Mouse (Mus musculus): Measurements from ENCODE around the gene Dusp1. TPM values are rescaled to one million over a fixed set of nuclear protein-coding genes. Genes with fewer than 3 reads are reported as not detected.

Gene Dusp1
- polyA plus RNA-seq, 1 experiment from 2014 or later: 34.6 TPM

GRCm38 (mm10) chr17:26572265-26572664 lies 10.3 kb upstream of the Dusp1 start:
- WGBS: 89% methylated on average over 11 of the region's 11 CpGs
- Histone ChIP-seq H3K27me3 (no peaks in the 10 kb centered on the region), H3K9me3 (no peaks in the 10 kb centered on the region), H3K9ac (no peak overlapping the region), H3K4me3 (no peak overlapping the region), H3K27ac (replicated peaks) (no peak overlapping the region), H3K4me1 (replicated peaks) (peaks cover 7% of the 10 kb centered on the region; the same call in 1 of the 2 replicates), H3K4me2 (no peak overlapping the region), H3K36me3 (peaks cover 21% of the 10 kb centered on the region)
- no peak for ATAC-seq (ENCODE audit: low FRiP score, low read depth)

GRCm38 (mm10) chr17:26571377-26571776 lies 9.4 kb upstream of the Dusp1 start:
- Histone ChIP-seq H3K27ac (replicated peaks) (no peak overlapping the region), H3K4me3 (no peak overlapping the region), H3K9ac (no peak overlapping the region), H3K36me3 (peaks cover 21% of the 10 kb centered on the region), H3K4me2 (no peak overlapping the region), H3K9me3 (no peaks in the 10 kb centered on the region), H3K4me1 (replicated peaks) (peaks cover 7% of the 10 kb centered on the region; the same call in 1 of the 2 replicates), H3K27me3 (no peaks in the 10 kb centered on the region)
- no peak for ATAC-seq (ENCODE audit: low FRiP score, low read depth)
- WGBS: 87% methylated on average over 3 of the region's 3 CpGs

DNA sequence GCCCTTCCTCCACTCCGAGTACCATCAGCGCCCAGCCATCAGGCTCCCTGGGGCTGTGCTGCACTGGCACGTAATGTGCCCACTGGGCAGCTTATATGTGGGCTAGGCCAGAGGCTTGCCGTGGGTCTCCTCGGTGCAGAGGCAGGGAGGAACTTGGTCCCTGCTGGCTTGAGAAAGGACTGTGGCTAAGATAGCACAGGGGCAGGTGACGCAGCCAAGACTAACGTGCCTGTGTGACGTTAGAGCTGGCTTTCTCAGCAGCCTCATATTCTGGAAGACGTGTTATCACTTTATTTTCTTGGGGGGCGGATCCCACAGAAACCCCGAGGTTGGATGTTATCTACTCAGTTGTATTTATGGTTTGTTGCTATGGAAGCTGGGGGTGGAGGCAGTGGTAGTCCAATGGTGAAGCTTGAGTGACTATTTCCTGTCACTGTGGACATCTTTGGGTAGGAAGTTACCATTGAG lies 8.8 kb upstream of the Dusp1 start:
- no peak overlapping the region for H3K9ac ChIP-seq
- H3K4me1 ChIP-seq (replicated peaks): peaks cover 7% of the 10 kb centered on the region; the same call in 1 of the 2 replicates
- no peak for ATAC-seq (ENCODE audit: low FRiP score, low read depth)
- H3K27me3 ChIP-seq: no peaks in the 10 kb centered on the region
- H3K4me2 ChIP-seq: no peak overlapping the region
- H3K36me3 ChIP-seq: peaks cover 21% of the 10 kb centered on the region
- H3K27ac ChIP-seq (replicated peaks): no peak overlapping the region
- WGBS: 93% methylated on average over 11 of the region's 11 CpGs
- H3K4me3 ChIP-seq: no peak overlapping the region
- no peaks in the 10 kb centered on the region for H3K9me3 ChIP-seq

GRCm38 (mm10) chr17:26569594-26570350 lies 7.8 kb upstream of the Dusp1 start:
- ATAC-seq (ENCODE audit: low FRiP score, low read depth): no peak
- Histone ChIP-seq H3K27ac (replicated peaks) (no peak overlapping the region), H3K4me2 (no peak overlapping the region), H3K27me3 (no peaks in the 10 kb centered on the region), H3K36me3 (peaks cover 25% of the 10 kb centered on the region), H3K9me3 (no peaks in the 10 kb centered on the region), H3K9ac (no peak overlapping the region), H3K4me3 (no peak overlapping the region), H3K4me1 (replicated peaks) (peaks cover 7% of the 10 kb centered on the region; the same call in 1 of the 2 replicates)
- 84% methylated on average over 4 of the region's 4 CpGs for WGBS

- H3K9ac ChIP-seq: no peak overlapping the region
- H3K27ac ChIP-seq (replicated peaks): no peak overlapping the region
- ATAC-seq (ENCODE audit: low FRiP score, low read depth): no peak
- no peaks in the 10 kb centered on the region for H3K9me3 ChIP-seq
- no peak overlapping the region for H3K4me3 ChIP-seq
- peaks cover 36% of the 10 kb centered on the region for H3K36me3 ChIP-seq
- no peaks in the 10 kb centered on the region for H3K27me3 ChIP-seq
- peaks cover 16% of the 10 kb centered on the region for H3K4me1 ChIP-seq (replicated peaks)
- H3K4me2 ChIP-seq: no peak overlapping the region
- WGBS: 92% methylated on average over 4 of the region's 4 CpGs
Observed at GRCm38 (mm10) chr17:26567818-26568173, 5.9 kb upstream of the Dusp1 start.

GRCm38 (mm10) chr17:26567142-26567817 lies 5.4 kb upstream of the Dusp1 start:
- H3K27me3 ChIP-seq: no peaks in the 10 kb centered on the region
- no peak overlapping the region for H3K4me2 ChIP-seq
- peaks cover 21% of the 10 kb centered on the region for H3K4me1 ChIP-seq (replicated peaks)
- H3K27ac ChIP-seq (replicated peaks): no peak overlapping the region
- no peaks in the 10 kb centered on the region for H3K9me3 ChIP-seq
- peaks cover 36% of the 10 kb centered on the region for H3K36me3 ChIP-seq
- 85% methylated on average over 8 of the region's 8 CpGs for WGBS
- no peak overlapping the region for H3K9ac ChIP-seq
- ATAC-seq (ENCODE audit: low FRiP score, low read depth): no peak
- no peak overlapping the region for H3K4me3 ChIP-seq

GRCm38 (mm10) chr17:26564439-26564838 lies 2.5 kb upstream of the Dusp1 start:
- Histone ChIP-seq H3K4me2 (no peak overlapping the region), H3K4me1 (replicated peaks) (peaks cover 34% of the 10 kb centered on the region), H3K9me3 (no peaks in the 10 kb centered on the region), H3K4me3 (no peak overlapping the region), H3K9ac (no peak overlapping the region), H3K36me3 (peaks cover 30% of the 10 kb centered on the region), H3K27ac (replicated peaks) (no peak overlapping the region), H3K27me3 (no peaks in the 10 kb centered on the region)
- 60% methylated on average over 9 of the region's 9 CpGs for WGBS
- no peak for ATAC-seq (ENCODE audit: low FRiP score, low read depth)

DNA sequence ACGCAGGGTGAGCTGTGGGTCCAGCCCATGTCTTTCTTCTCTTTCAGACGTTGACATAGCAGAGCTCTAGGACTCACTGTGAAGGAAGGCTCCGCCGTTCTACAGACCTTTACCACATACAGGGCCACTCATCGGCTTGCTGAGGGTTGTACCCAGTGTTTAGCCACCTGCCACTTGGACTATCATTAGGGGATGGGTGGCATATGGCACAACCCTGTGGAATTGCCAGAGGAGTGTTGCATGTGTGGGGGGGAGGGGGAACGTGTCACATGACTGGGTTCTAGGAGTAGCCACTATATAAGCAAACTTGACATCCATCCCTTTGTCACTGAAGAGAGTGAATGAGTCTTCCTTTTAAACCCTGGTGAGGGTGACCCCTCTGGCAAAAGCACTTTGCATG lies 1.5 kb upstream of the Dusp1 start:
- no peaks in the 10 kb centered on the region for H3K27me3 ChIP-seq
- ATAC-seq (ENCODE audit: low FRiP score, low read depth): no peak
- no peak overlapping the region for H3K4me3 ChIP-seq
- H3K4me1 ChIP-seq (replicated peaks): peaks cover 34% of the 10 kb centered on the region
- H3K4me2 ChIP-seq: no peak overlapping the region
- no peak overlapping the region for H3K9ac ChIP-seq
- WGBS: 79% methylated on average over 6 of the region's 6 CpGs
- peaks cover 22% of the 10 kb centered on the region for H3K36me3 ChIP-seq
- no peak overlapping the region for H3K27ac ChIP-seq (replicated peaks)
- no peaks in the 10 kb centered on the region for H3K9me3 ChIP-seq

DNA sequence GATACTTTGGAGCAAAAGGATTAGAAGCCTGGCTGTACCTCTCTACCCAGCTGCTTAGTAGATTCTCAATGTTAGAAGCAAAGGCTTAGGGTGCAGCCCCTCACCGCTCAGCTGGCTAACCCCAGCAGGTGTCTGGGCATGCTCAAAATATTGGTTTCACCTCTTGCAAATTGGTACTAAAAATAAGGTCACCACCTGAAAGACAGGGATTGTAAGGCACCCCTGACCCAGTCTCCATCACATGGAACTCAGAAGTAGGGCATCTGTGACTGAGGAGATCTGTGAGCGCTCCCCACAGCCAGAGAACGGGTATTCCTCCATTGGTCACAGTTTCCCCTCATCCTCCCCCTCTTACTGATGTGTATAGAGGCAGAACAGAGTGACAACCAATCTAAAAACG lies 364 bp upstream of the Dusp1 start:
- H3K9me3 ChIP-seq: no peaks in the 10 kb centered on the region
- H3K9ac ChIP-seq: peak overlapping the region; percentile 74
- 63% methylated on average over 4 of the region's 4 CpGs for WGBS
- H3K4me1 ChIP-seq (replicated peaks): peaks cover 34% of the 10 kb centered on the region
- peak overlapping the region; percentile 73 for H3K4me2 ChIP-seq
- peaks cover 14% of the 10 kb centered on the region for H3K36me3 ChIP-seq
- no peak for ATAC-seq (ENCODE audit: low FRiP score, low read depth)
- H3K27me3 ChIP-seq: no peaks in the 10 kb centered on the region
- no peak overlapping the region; the same call in 1 of the 2 replicates for H3K27ac ChIP-seq (replicated peaks)
- peak overlapping the region; percentile 52 for H3K4me3 ChIP-seq

- ATAC-seq (ENCODE audit: low FRiP score, low read depth): peak; percentile 98
- H3K4me1 ChIP-seq (replicated peaks): peaks cover 34% of the 10 kb centered on the region
- H3K36me3 ChIP-seq: peaks cover 14% of the 10 kb centered on the region
- H3K27ac ChIP-seq (replicated peaks): peak within 1 kb of the TSS; percentile 76
- H3K27me3 ChIP-seq: no peaks in the 10 kb centered on the region
- peak within 1 kb of the TSS; percentile 52 for H3K4me3 ChIP-seq
- WGBS: 1% methylated on average over 36 of the region's 36 CpGs
- no peaks in the 10 kb centered on the region for H3K9me3 ChIP-seq
- peak within 1 kb of the TSS; percentile 74 for H3K9ac ChIP-seq
- H3K4me2 ChIP-seq: peak within 1 kb of the TSS; percentile 73
Observed at GRCm38 (mm10) chr17:26561290-26561640, 663 bp downstream of the Dusp1 start, which contains the start of gene Ergic1. Gene Ergic1 (plus strand): TSS chr17:26561489.

DNA sequence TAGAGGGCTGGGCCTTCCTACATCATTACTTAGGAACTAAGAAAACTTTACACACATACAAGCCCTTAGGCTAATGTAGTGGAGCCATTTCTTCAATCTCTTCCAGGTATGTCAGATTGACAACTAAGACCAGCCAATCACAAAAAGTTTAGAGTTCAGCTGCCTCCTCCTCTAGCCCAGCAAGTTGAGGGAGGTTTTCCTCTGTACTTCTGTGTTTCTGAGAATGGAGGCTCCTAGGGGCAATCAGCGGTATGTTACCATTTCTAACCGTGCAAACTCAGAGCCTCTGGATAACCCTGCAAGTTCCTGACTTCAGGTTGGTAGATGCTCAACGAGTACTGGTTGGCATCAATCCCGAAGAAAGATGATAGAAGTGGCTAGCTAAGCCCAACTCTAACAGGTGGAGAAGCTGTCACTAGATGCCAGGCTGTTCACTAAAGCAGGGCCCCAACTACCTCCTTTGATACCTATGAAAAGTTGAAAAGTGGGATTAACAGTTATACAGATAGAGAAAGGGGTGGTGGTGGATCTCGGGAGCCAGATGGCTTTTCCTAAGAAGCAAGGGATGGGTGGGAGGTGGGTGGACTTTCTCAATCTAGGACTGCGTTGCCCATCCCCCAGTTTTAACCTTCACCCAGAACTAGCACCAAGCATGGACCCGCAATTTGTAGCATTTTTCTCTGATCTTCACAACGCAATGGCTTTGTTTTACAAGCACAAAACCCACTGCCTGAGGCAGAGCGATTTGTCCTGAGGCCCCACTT lies 1.2 kb downstream of the Dusp1 start:
- WGBS: 32% methylated on average over 9 of the region's 9 CpGs
- H3K4me1 ChIP-seq (replicated peaks): peaks cover 34% of the 10 kb centered on the region
- peak overlapping the region; percentile 52 for H3K4me3 ChIP-seq
- peak overlapping the region; percentile 76 for H3K27ac ChIP-seq (replicated peaks)
- H3K4me2 ChIP-seq: peak overlapping the region; percentile 73
- H3K36me3 ChIP-seq: peaks cover 14% of the 10 kb centered on the region
- peak overlapping the region; percentile 74 for H3K9ac ChIP-seq
- no peaks in the 10 kb centered on the region for H3K9me3 ChIP-seq
- ATAC-seq (ENCODE audit: low FRiP score, low read depth): peak; percentile 59
- H3K27me3 ChIP-seq: no peaks in the 10 kb centered on the region

DNA sequence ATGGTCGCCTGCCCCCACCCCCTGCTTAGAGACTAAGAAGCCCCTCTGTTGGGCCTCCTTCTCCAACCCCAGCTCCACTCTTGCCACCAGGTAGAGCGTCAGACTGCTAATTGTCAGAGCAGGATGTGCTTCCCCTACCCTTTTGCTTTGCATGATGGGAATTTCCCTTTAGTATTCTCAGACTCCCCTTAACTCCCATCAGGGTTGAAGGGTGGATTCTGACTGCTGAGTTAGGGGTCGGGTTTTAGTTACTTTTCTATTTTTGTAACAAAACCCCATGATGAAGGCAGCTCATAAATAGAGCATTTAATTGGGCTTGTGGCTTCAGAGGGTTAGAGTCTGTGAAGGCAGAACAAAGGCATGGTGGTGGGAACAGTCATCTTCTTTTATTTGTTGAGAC lies 8.9 kb downstream of the Dusp1 start:
- no peaks in the 10 kb centered on the region for H3K9me3 ChIP-seq
- no peaks in the 10 kb centered on the region for H3K36me3 ChIP-seq
- H3K4me3 ChIP-seq: no peak overlapping the region
- H3K27ac ChIP-seq (replicated peaks): no peak overlapping the region
- H3K27me3 ChIP-seq: no peaks in the 10 kb centered on the region
- 76% methylated on average over 3 of the region's 3 CpGs for WGBS
- H3K9ac ChIP-seq: no peak overlapping the region
- no peaks in the 10 kb centered on the region; the same call in 1 of the 2 replicates for H3K4me1 ChIP-seq (replicated peaks)
- no peak for ATAC-seq (ENCODE audit: low FRiP score, low read depth)
- H3K4me2 ChIP-seq: no peak overlapping the region

All from hindbrain, embryonic 15.5 days (tissue).